Mouse (Mus musculus) heart, embryonic 13.5 days (tissue): ENCODE measurements around the gene Lamb3. TPM values are rescaled to one million over a fixed set of nuclear protein-coding genes. Genes with fewer than 3 reads are reported as not detected.
"Not testable (repeated sequence)": the region's sequence is repeated elsewhere in the genome, so short reads cannot be mapped to it uniquely, and the experiment has no call there.

Experiments used
- ATAC-seq: fragments of 200-750 bp; cut with Nextera tagmentation; 2 replicates; pipeline ENCODE4 v1.8.0; 2017; ENCODE audit warnings: moderate TSS enrichment; ENCODE audit not compliant: insufficient number of reproducible peaks, low FRiP score, low TSS enrichment; ENCODE audit errors: extremely low read depth
- H3K27ac ChIP-seq: fragments of 300-500 bp; sonication (generic); replicated peaks from 2 replicates; pipeline ENCODE4 v1.5.1; 2015; ENCODE audit warnings: moderate library complexity, mild to moderate bottlenecking, inconsistent platforms
- H3K27me3 ChIP-seq: fragments of 300-500 bp; sonication (generic); replicated peaks from 2 replicates; pipeline ENCODE4 v1.6.1; 2015; ENCODE audit warnings: mild to moderate bottlenecking, inconsistent platforms
- H3K36me3 ChIP-seq: fragments of 300-500 bp; sonication (generic); 2 replicates; pipeline ENCODE4 v1.6.1; 2015; ENCODE audit warnings: mild to moderate bottlenecking, inconsistent platforms
- H3K4me1 ChIP-seq: fragments of 300-500 bp; sonication (generic); 2 replicates; pipeline ENCODE4 v1.6.1; 2015; ENCODE audit warnings: inconsistent platforms
- H3K4me2 ChIP-seq: fragments of 300-500 bp; sonication (generic); 2 replicates; pipeline ENCODE4 v1.6.1; 2015; ENCODE audit warnings: inconsistent platforms, mild to moderate bottlenecking, moderate library complexity
- H3K4me3 ChIP-seq: fragments of 300-500 bp; sonication (generic); 2 replicates; pipeline ENCODE4 v1.5.1; 2015; ENCODE audit warnings: moderate library complexity, mild to moderate bottlenecking, inconsistent platforms
- H3K9ac ChIP-seq: fragments of 300-500 bp; sonication (generic); 2 replicates; pipeline ENCODE4 v1.6.1; 2015; ENCODE audit warnings: inconsistent platforms, mild to moderate bottlenecking, moderate library complexity
- H3K9me3 ChIP-seq: fragments of 300-500 bp; sonication (generic); 2 replicates; pipeline ENCODE4 v1.6.1; 2016; ENCODE audit warnings: inconsistent platforms
- whole genome bisulfite sequencing: fragments of 180-500 bp; shearing (Covaris S2); methylation state at CpG from one replicate; pipeline ENCODE4 v1.1.7; 2015; ENCODE audit warnings: mixed read lengths; 5-methylcytosine and 5-hydroxymethylcytosine counted together
- polyA plus RNA-seq: library from polyadenylated mRNA; unstranded; fragments of >200 nt; fragmentation: Nextera tagmentation; extraction: Ambion mirVana; gene quantifications from 2 replicates; pipeline ENCODE4 v1.2.1, GENCODE M21; 2015

The Lamb3 gene
- polyA plus RNA-seq, 1 experiment from 2014 or later = 2.3 TPM

GRCm38 (mm10) chr1:193285766-193286325 is 78.3 kb downstream of the Lamb3 start:
- H3K4me3 ChIP-seq, ATAC-seq, H3K4me2 ChIP-seq, H3K4me1 ChIP-seq, H3K27me3 ChIP-seq, H3K9ac ChIP-seq, H3K36me3 ChIP-seq, H3K27ac ChIP-seq, H3K9me3 ChIP-seq: not testable (repeated sequence)
- WGBS = 79% methylated on average over 3 of the region's 3 CpGs

- no peaks in the 10 kb centered on the region for H3K9me3 ChIP-seq
- WGBS = 79% methylated on average over 2 of the region's 2 CpGs
- no peak overlapping the region for H3K9ac ChIP-seq
- no peaks in the 10 kb centered on the region for H3K27me3 ChIP-seq
- no peaks in the 10 kb centered on the region for H3K36me3 ChIP-seq
- H3K4me1 ChIP-seq = no peaks in the 10 kb centered on the region
- no peak overlapping the region for H3K4me2 ChIP-seq
- H3K27ac ChIP-seq = no peak overlapping the region
- H3K4me3 ChIP-seq = no peak overlapping the region
- ATAC-seq = no peak
These were observed 80.1 kb downstream of the Lamb3 start for GRCm38 (mm10) chr1:193287578-193287977.

- Histone ChIP-seq H3K27me3 (no peaks in the 10 kb centered on the region), H3K4me3 (no peak overlapping the region), H3K36me3 (no peaks in the 10 kb centered on the region), H3K4me1 (no peaks in the 10 kb centered on the region), H3K27ac (no peak overlapping the region), H3K9me3 (no peaks in the 10 kb centered on the region), H3K9ac (no peak overlapping the region), H3K4me2 (no peak overlapping the region)
- WGBS = 89% methylated on average over 3 of the region's 3 CpGs
- ATAC-seq = no peak
These were observed 81.6 kb downstream of the Lamb3 start for GRCm38 (mm10) chr1:193289076-193289475.

- Histone ChIP-seq H3K9me3 (no peaks in the 10 kb centered on the region), H3K4me1 (no peaks in the 10 kb centered on the region), H3K4me3 (no peak overlapping the region), H3K4me2 (no peak overlapping the region), H3K27ac (no peak overlapping the region), H3K27me3 (no peaks in the 10 kb centered on the region), H3K36me3 (no peaks in the 10 kb centered on the region), H3K9ac (no peak overlapping the region)
- 74% methylated on average over 5 of the region's 5 CpGs for WGBS
- ATAC-seq = no peak
These were observed 82.4 kb downstream of the Lamb3 start for GRCm38 (mm10) chr1:193289914-193290313.

- Histone ChIP-seq H3K4me3 (no peak overlapping the region), H3K9me3 (no peaks in the 10 kb centered on the region), H3K27ac (no peak overlapping the region), H3K27me3 (no peaks in the 10 kb centered on the region), H3K4me1 (no peaks in the 10 kb centered on the region), H3K36me3 (no peaks in the 10 kb centered on the region), H3K9ac (no peak overlapping the region), H3K4me2 (no peak overlapping the region)
- no peak for ATAC-seq
These were observed 83.2 kb downstream of the Lamb3 start for GRCm38 (mm10) chr1:193290686-193291085.

- no peaks in the 10 kb centered on the region for H3K27me3 ChIP-seq
- H3K4me2 ChIP-seq = no peak overlapping the region
- no peak overlapping the region for H3K4me3 ChIP-seq
- no peaks in the 10 kb centered on the region for H3K9me3 ChIP-seq
- H3K4me1 ChIP-seq = no peaks in the 10 kb centered on the region
- no peak overlapping the region for H3K9ac ChIP-seq
- H3K27ac ChIP-seq = no peak overlapping the region
- 49% methylated on average over 2 of the region's 2 CpGs for WGBS
- ATAC-seq = no peak
- no peaks in the 10 kb centered on the region for H3K36me3 ChIP-seq
These were observed 85.5 kb downstream of the Lamb3 start for GRCm38 (mm10) chr1:193293039-193293438.

GRCm38 (mm10) chr1:193293926-193294325 is 86.4 kb downstream of the Lamb3 start:
- Histone ChIP-seq H3K9ac (no peak overlapping the region), H3K4me3 (no peak overlapping the region), H3K36me3 (no peaks in the 10 kb centered on the region), H3K27ac (no peak overlapping the region), H3K4me1 (no peaks in the 10 kb centered on the region), H3K9me3 (no peaks in the 10 kb centered on the region), H3K4me2 (no peak overlapping the region), H3K27me3 (no peaks in the 10 kb centered on the region)
- ATAC-seq = no peak
- WGBS = 68% methylated on average over 3 of the region's 3 CpGs

GRCm38 (mm10) chr1:193295920-193296319 is 88.4 kb downstream of the Lamb3 start:
- 69% methylated on average over 5 of the region's 5 CpGs for WGBS
- H3K27ac ChIP-seq = no peak overlapping the region
- H3K9me3 ChIP-seq = no peaks in the 10 kb centered on the region
- H3K4me1 ChIP-seq = no peaks in the 10 kb centered on the region
- H3K4me3 ChIP-seq = no peak overlapping the region
- H3K36me3 ChIP-seq = no peaks in the 10 kb centered on the region
- no peak overlapping the region for H3K9ac ChIP-seq
- no peak for ATAC-seq
- no peak overlapping the region for H3K4me2 ChIP-seq
- H3K27me3 ChIP-seq = no peaks in the 10 kb centered on the region

GRCm38 (mm10) chr1:193298141-193298765 is 90.8 kb downstream of the Lamb3 start:
- no peaks in the 10 kb centered on the region for H3K9me3 ChIP-seq
- no peak overlapping the region for H3K4me3 ChIP-seq
- peaks cover 6% of the 10 kb centered on the region for H3K4me1 ChIP-seq
- H3K36me3 ChIP-seq = no peaks in the 10 kb centered on the region
- no peak overlapping the region for H3K9ac ChIP-seq
- 71% methylated on average over 3 of the region's 3 CpGs for WGBS
- H3K27ac ChIP-seq = no peak overlapping the region
- no peak overlapping the region for H3K4me2 ChIP-seq
- ATAC-seq = no peak
- no peaks in the 10 kb centered on the region for H3K27me3 ChIP-seq

- H3K4me1 ChIP-seq = peaks cover 6% of the 10 kb centered on the region
- no peak overlapping the region for H3K4me2 ChIP-seq
- no peaks in the 10 kb centered on the region for H3K9me3 ChIP-seq
- WGBS = 48% methylated on average over 1 of the region's 1 CpGs
- H3K27me3 ChIP-seq = no peaks in the 10 kb centered on the region
- H3K27ac ChIP-seq = no peak overlapping the region
- H3K36me3 ChIP-seq = no peaks in the 10 kb centered on the region
- H3K4me3 ChIP-seq = no peak overlapping the region
- no peak overlapping the region for H3K9ac ChIP-seq
- ATAC-seq = no peak
These were observed 92.5 kb downstream of the Lamb3 start for GRCm38 (mm10) chr1:193299995-193300394.

- ATAC-seq = no peak
- WGBS = 47% methylated on average over 6 of the region's 6 CpGs
- Histone ChIP-seq H3K27ac (no peak overlapping the region), H3K4me2 (no peak overlapping the region), H3K36me3 (no peaks in the 10 kb centered on the region), H3K4me1 (peaks cover 6% of the 10 kb centered on the region), H3K9ac (no peak overlapping the region), H3K4me3 (no peak overlapping the region), H3K9me3 (no peaks in the 10 kb centered on the region), H3K27me3 (no peaks in the 10 kb centered on the region)
These were observed 94.0 kb downstream of the Lamb3 start for GRCm38 (mm10) chr1:193301216-193302092.

GRCm38 (mm10) chr1:193302093-193302405 is 94.5 kb downstream of the Lamb3 start:
- H3K9me3 ChIP-seq = no peaks in the 10 kb centered on the region
- no peaks in the 10 kb centered on the region for H3K27me3 ChIP-seq
- no peaks in the 10 kb centered on the region for H3K36me3 ChIP-seq
- no peak for ATAC-seq
- H3K4me2 ChIP-seq = no peak overlapping the region
- no peak overlapping the region for H3K27ac ChIP-seq
- no peak overlapping the region for H3K9ac ChIP-seq
- WGBS = 51% methylated on average over 8 of the region's 8 CpGs
- peaks cover 6% of the 10 kb centered on the region for H3K4me1 ChIP-seq
- no peak overlapping the region for H3K4me3 ChIP-seq
